Mouse (Mus musculus) forebrain, postnatal 0 days (tissue): ENCODE measurements around the gene Rpl18. TPM values are rescaled to one million over a fixed set of nuclear protein-coding genes. Genes with fewer than 3 reads are reported as not detected.

Experiments used
- ATAC-seq: fragments of 200-750 bp; cut with Nextera tagmentation; 2 replicates; pipeline ENCODE4 v1.8.0; 2017; ENCODE audit warnings: mild to moderate bottlenecking, moderate library complexity
- DNase-seq: peaks from one replicate; pipeline ENCODE4 v3.0.0-alpha.2; 2015
- H3K27ac ChIP-seq: fragments of 300-500 bp; sonication (generic); 2 replicates; pipeline ENCODE4 v1.5.1; 2014; ENCODE audit warnings: low read depth, mild to moderate bottlenecking, antibody characterized with exemption, low read length, moderate library complexity, mixed read lengths
- H3K27me3 ChIP-seq: fragments of 300-500 bp; sonication (generic); 2 replicates; pipeline ENCODE4 v1.6.1; 2014; ENCODE audit warnings: mild to moderate bottlenecking, low read length, mixed read lengths; ENCODE audit not compliant: insufficient read depth
- H3K36me3 ChIP-seq: fragments of 300-500 bp; sonication (generic); 2 replicates; pipeline ENCODE4 v1.6.1; 2014; ENCODE audit warnings: mild to moderate bottlenecking, moderate library complexity; ENCODE audit not compliant: insufficient read depth
- H3K4me1 ChIP-seq: fragments of 300-500 bp; sonication (generic); 2 replicates; pipeline ENCODE4 v1.6.1; 2014; ENCODE audit warnings: antibody characterized with exemption; ENCODE audit not compliant: insufficient read depth
- H3K4me2 ChIP-seq: fragments of 300-500 bp; sonication (generic); 2 replicates; pipeline ENCODE4 v1.6.1; 2014; ENCODE audit warnings: low read depth, mild to moderate bottlenecking, moderate library complexity
- H3K4me3 ChIP-seq: fragments of 300-500 bp; sonication (generic); 2 replicates; pipeline ENCODE4 v1.5.1; 2014; ENCODE audit warnings: low read depth, low read length, mixed read lengths
- H3K9ac ChIP-seq: fragments of 300-500 bp; sonication (generic); 2 replicates; pipeline ENCODE4 v1.6.1; 2014; ENCODE audit warnings: mild to moderate bottlenecking
- H3K9me3 ChIP-seq: fragments of 300-500 bp; sonication (generic); 2 replicates; pipeline ENCODE4 v1.6.1; 2016; ENCODE audit warnings: low read length
- CTCF ChIP-seq: sonication (generic); IDR thresholded peaks from 2 replicates; pipeline ENCODE4 v1.5.1; 2016; ENCODE audit warnings: antibody characterized with exemption, control low read depth, low read depth
- WGBS: fragments of 180-500 bp; shearing (Covaris S2); extraction: QIAGEN DNeasy Blood & Tissue Kit; methylation state at CpG from one replicate; pipeline ENCODE4 v1.1.7; 2014; 5-methylcytosine and 5-hydroxymethylcytosine counted together
- polyA plus RNA-seq: library from polyadenylated mRNA; unstranded; fragments of >200 nt; fragmentation: Nextera tagmentation; extraction: Ambion mirVana; gene quantifications from 2 replicates; pipeline ENCODE4 v1.2.1, GENCODE M21; 2015
- total RNA-seq: library from RNA; depleted of rRNA; stranded (reverse); fragments of >200 nt; gene quantifications from 2 replicates; pipeline ENCODE4 v1.2.3, GENCODE M21; 2014

The Rpl18 gene
- total and polyA plus RNA-seq, 2 experiments from 2014 or later: 517 to 891 TPM

GRCm38 (mm10) chr7:45742338-45742737, 27.1 kb downstream of the Rpl18 start:
- Histone ChIP-seq H3K9me3 (no peaks in the 10 kb centered on the region), H3K4me2 (peak overlapping the region; percentile 36), H3K36me3 (no peaks in the 10 kb centered on the region), H3K27me3 (no peaks in the 10 kb centered on the region), H3K27ac (no peak overlapping the region), H3K9ac (no peak overlapping the region), H3K4me1 (no peaks in the 10 kb centered on the region), H3K4me3 (0 out of 2 replicates have a peak overlapping the region, but pooled peaks have one; percentile 14)
- 25% methylated on average over 19 of the region's 19 CpGs for WGBS
- ATAC-seq (peak; percentile 44), DNase-seq (peak; percentile 44)
- TF ChIP-seq CTCF: peak; percentile 46

GRCm38 (mm10) chr7:45744387-45744786, 29.1 kb downstream of the Rpl18 start:
- Histone ChIP-seq H3K4me3 (no peak overlapping the region), H3K27me3 (no peaks in the 10 kb centered on the region), H3K9me3 (no peaks in the 10 kb centered on the region), H3K9ac (no peak overlapping the region), H3K27ac (no peak overlapping the region), H3K36me3 (no peaks in the 10 kb centered on the region), H3K4me2 (no peak overlapping the region), H3K4me1 (no peaks in the 10 kb centered on the region)
- no peak for ATAC-seq
- no peak for TF ChIP-seq CTCF
- peak; percentile 39 for DNase-seq
- WGBS: 35% methylated on average over 2 of the region's 2 CpGs

DNA sequence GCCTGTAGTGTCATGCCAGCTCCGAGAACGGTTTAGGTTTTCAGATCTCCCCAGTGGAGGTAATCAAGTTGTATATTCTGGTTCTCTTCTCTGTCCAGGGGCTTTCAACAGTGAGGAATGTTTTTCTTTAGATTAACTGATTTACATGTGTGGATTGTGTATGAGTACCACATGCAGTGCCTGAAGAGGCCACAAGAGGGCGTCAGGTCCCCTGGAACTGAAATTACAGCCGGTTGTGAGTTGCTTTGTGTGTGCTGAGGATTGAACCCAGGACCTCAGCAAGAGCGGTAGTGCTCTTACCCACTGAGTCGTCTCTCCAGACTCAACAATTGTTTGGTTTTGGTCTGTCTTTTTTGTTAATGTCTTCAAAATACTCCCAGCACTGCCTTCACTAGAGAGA, 31.3 kb downstream of the Rpl18 start:
- H3K27me3 ChIP-seq: no peaks in the 10 kb centered on the region
- no peaks in the 10 kb centered on the region for H3K4me1 ChIP-seq
- no peaks in the 10 kb centered on the region for H3K9me3 ChIP-seq
- no peak for ATAC-seq
- 64% methylated on average over 6 of the region's 6 CpGs for WGBS
- no peak overlapping the region for H3K4me2 ChIP-seq
- no peak overlapping the region for H3K9ac ChIP-seq
- no peak overlapping the region for H3K27ac ChIP-seq
- peak; percentile 50 for TF ChIP-seq CTCF
- H3K4me3 ChIP-seq: no peak overlapping the region
- no peak for DNase-seq
- no peaks in the 10 kb centered on the region for H3K36me3 ChIP-seq

GRCm38 (mm10) chr7:45747450-45747849, 32.2 kb downstream of the Rpl18 start:
- Histone ChIP-seq H3K4me1 (no peaks in the 10 kb centered on the region), H3K4me3 (no peak overlapping the region), H3K9ac (no peak overlapping the region), H3K36me3 (no peaks in the 10 kb centered on the region), H3K27me3 (no peaks in the 10 kb centered on the region), H3K9me3 (no peaks in the 10 kb centered on the region), H3K4me2 (no peak overlapping the region), H3K27ac (no peak overlapping the region)
- no peak for ATAC-seq
- 86% methylated on average over 5 of the region's 5 CpGs for WGBS
- TF ChIP-seq CTCF: no peak
- DNase-seq: no peak

DNA sequence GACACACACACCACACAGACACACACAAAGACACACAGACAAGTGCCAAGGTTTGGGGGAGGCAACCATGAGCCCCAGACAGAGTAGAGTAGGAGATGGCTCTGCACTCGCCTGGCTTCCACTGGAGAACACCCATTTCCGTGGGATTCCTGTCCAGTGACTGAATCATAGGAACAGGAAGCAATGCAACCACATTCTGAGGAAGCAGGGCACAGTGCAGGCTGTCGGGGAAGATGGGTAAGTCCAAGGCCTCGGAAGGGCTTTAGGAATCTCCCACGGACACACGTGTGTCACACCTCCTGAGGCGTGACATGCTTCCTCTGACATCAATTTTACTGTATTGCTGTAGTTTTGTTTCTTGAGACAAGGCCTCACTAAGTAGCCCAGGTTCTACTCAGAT, 32.9 kb downstream of the Rpl18 start:
- ATAC-seq: no peak
- no peaks in the 10 kb centered on the region for H3K36me3 ChIP-seq
- DNase-seq: no peak
- WGBS: 81% methylated on average over 7 of the region's 7 CpGs
- H3K4me3 ChIP-seq: no peak overlapping the region
- no peaks in the 10 kb centered on the region for H3K9me3 ChIP-seq
- H3K9ac ChIP-seq: no peak overlapping the region
- no peak overlapping the region for H3K4me2 ChIP-seq
- H3K4me1 ChIP-seq: no peaks in the 10 kb centered on the region
- no peak for TF ChIP-seq CTCF
- no peak overlapping the region for H3K27ac ChIP-seq
- no peaks in the 10 kb centered on the region for H3K27me3 ChIP-seq

GRCm38 (mm10) chr7:45749401-45749800, 34.1 kb downstream of the Rpl18 start:
- H3K36me3 ChIP-seq: no peaks in the 10 kb centered on the region
- H3K9ac ChIP-seq: no peak overlapping the region
- no peak for TF ChIP-seq CTCF
- no peaks in the 10 kb centered on the region for H3K27me3 ChIP-seq
- no peak overlapping the region for H3K27ac ChIP-seq
- ATAC-seq (no peak), DNase-seq (no peak)
- 41% methylated on average over 10 of the region's 10 CpGs for WGBS
- H3K4me2 ChIP-seq: no peak overlapping the region
- no peak overlapping the region for H3K4me3 ChIP-seq
- no peaks in the 10 kb centered on the region for H3K9me3 ChIP-seq
- no peaks in the 10 kb centered on the region for H3K4me1 ChIP-seq

DNA sequence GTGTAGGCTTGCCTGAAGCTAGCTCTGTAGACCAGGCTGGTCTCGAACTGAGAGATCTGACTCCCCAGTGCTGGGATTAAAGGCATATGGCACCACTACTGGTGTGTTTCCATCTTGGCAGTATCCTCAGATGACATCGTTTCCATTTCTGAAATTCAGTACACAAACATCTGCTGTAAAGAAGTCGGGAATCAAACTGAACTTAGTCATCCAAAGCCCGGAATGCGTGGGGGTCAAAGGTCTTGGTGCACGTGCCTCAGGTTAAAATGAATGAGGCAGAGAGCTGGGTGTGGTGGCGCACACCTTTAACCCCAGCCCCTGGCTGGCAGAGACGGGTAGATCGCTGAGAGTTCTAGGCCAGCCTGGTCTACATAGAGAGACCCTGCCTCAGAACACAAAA, 34.9 kb downstream of the Rpl18 start:
- WGBS: 77% methylated on average over 9 of the region's 9 CpGs
- no peaks in the 10 kb centered on the region for H3K27me3 ChIP-seq
- DNase-seq (no peak), ATAC-seq (no peak)
- no peak overlapping the region for H3K27ac ChIP-seq
- no peak overlapping the region for H3K4me3 ChIP-seq
- H3K4me1 ChIP-seq: no peaks in the 10 kb centered on the region
- no peak for TF ChIP-seq CTCF
- no peak overlapping the region for H3K4me2 ChIP-seq
- H3K36me3 ChIP-seq: no peaks in the 10 kb centered on the region
- no peaks in the 10 kb centered on the region for H3K9me3 ChIP-seq
- no peak overlapping the region for H3K9ac ChIP-seq

DNA sequence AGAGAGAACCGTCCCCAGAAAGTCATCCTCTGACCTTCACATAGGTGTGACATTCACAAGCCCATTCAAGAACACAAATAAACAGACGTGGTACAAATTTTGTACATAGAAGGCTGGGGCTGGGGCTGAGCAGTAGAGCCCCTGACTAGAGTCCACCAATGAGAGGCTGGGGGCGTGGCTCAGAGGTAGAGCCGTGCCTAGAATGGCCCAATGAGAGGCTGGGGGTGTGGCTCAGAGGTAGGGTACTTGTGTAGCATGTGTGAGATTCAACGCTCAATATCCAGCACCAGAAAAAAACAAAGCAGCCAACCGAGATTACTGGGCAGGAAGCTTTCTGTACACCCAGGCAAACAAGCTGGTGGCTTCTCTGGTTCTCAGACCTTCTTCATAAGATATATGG, 40.4 kb downstream of the Rpl18 start:
- WGBS: 57% methylated on average over 6 of the region's 6 CpGs
- Histone ChIP-seq H3K4me1 (no peaks in the 10 kb centered on the region), H3K9ac (no peak overlapping the region), H3K9me3 (no peaks in the 10 kb centered on the region), H3K4me2 (no peak overlapping the region), H3K4me3 (no peak overlapping the region), H3K36me3 (no peaks in the 10 kb centered on the region), H3K27me3 (peaks cover 11% of the 10 kb centered on the region; the same call in 1 of the 2 replicates), H3K27ac (no peak overlapping the region)
- no peak for ATAC-seq
- DNase-seq: no peak
- no peak for TF ChIP-seq CTCF
